Mouse (Mus musculus): ENCODE data around the gene Rgs6. TPM values are rescaled to one million over a fixed set of nuclear protein-coding genes. Genes with fewer than 3 reads are reported as not detected.
A peak's percentile ranks its signal among the peaks of the same experiment; 100 is the strongest.

The Rgs6 gene
- polyA plus RNA-seq, 1 experiment from 2014 or later, result 2.6 TPM

- WGBS, result 2% methylated on average over 19 of the region's 19 CpGs
- Histone ChIP-seq H3K9me3 (ENCODE audit: control insufficient read depth, low read length) (no peaks in the 10 kb centered on the region), H3K36me3 (ENCODE audit: control insufficient read depth, insufficient read depth, low read length) (no peaks in the 10 kb centered on the region), H3K27ac (replicated peaks; ENCODE audit: low read depth, low read length) (no peak overlapping the region), H3K9ac (ENCODE audit: low read depth, low read length) (peak overlapping the region; percentile 60), H3K4me1 (ENCODE audit: control insufficient read depth, insufficient read depth, low read length) (0 out of 2 replicates have a peak, but pooled peaks cover 4% of the 10 kb centered on the region), H3K4me3 (ENCODE audit: low read depth, low read length) (peak overlapping the region; percentile 62), H3K4me2 (ENCODE audit: low read depth, low read length) (peak overlapping the region; percentile 92), H3K27me3 (replicated peaks; ENCODE audit: control insufficient read depth, insufficient read depth, low read length) (peaks cover 42% of the 10 kb centered on the region)
- ATAC-seq (ENCODE audit: low read depth) (no peak; the same call in 1 of the 2 replicates), DNase-seq (ENCODE audit: low spot score) (no peak)
Observed at GRCm38 (mm10) chr12:82616486-82616812, 28.4 kb downstream of the Rgs6 start.

- Histone ChIP-seq H3K27ac (replicated peaks; ENCODE audit: low read depth, low read length) (no peak overlapping the region), H3K4me2 (ENCODE audit: low read depth, low read length) (peak overlapping the region; percentile 92), H3K9ac (ENCODE audit: low read depth, low read length) (peak overlapping the region; percentile 60), H3K9me3 (ENCODE audit: control insufficient read depth, low read length) (no peaks in the 10 kb centered on the region), H3K4me1 (ENCODE audit: control insufficient read depth, insufficient read depth, low read length) (0 out of 2 replicates have a peak, but pooled peaks cover 4% of the 10 kb centered on the region), H3K4me3 (ENCODE audit: low read depth, low read length) (peak overlapping the region; percentile 62), H3K27me3 (replicated peaks; ENCODE audit: control insufficient read depth, insufficient read depth, low read length) (peaks cover 42% of the 10 kb centered on the region), H3K36me3 (ENCODE audit: control insufficient read depth, insufficient read depth, low read length) (no peaks in the 10 kb centered on the region)
- DNase-seq (ENCODE audit: low spot score) (peak; percentile 56), ATAC-seq (ENCODE audit: low read depth) (peak; percentile 82)
- 1% methylated on average over 51 of the region's 86 CpGs for WGBS
Observed at GRCm38 (mm10) chr12:82616813-82617681, 29.0 kb downstream of the Rgs6 start.

- Histone ChIP-seq H3K27me3 (replicated peaks; ENCODE audit: control insufficient read depth, insufficient read depth, low read length) (peaks cover 42% of the 10 kb centered on the region), H3K4me1 (ENCODE audit: control insufficient read depth, insufficient read depth, low read length) (0 out of 2 replicates have a peak, but pooled peaks cover 4% of the 10 kb centered on the region), H3K9ac (ENCODE audit: low read depth, low read length) (peak overlapping the region; percentile 60), H3K27ac (replicated peaks; ENCODE audit: low read depth, low read length) (no peak overlapping the region), H3K9me3 (ENCODE audit: control insufficient read depth, low read length) (no peaks in the 10 kb centered on the region), H3K4me3 (ENCODE audit: low read depth, low read length) (peak overlapping the region; percentile 62), H3K36me3 (ENCODE audit: control insufficient read depth, insufficient read depth, low read length) (no peaks in the 10 kb centered on the region), H3K4me2 (ENCODE audit: low read depth, low read length) (peak overlapping the region; percentile 92)
- WGBS, result 17% methylated on average over 20 of the region's 20 CpGs
- DNase-seq (ENCODE audit: low spot score) (no peak), ATAC-seq (ENCODE audit: low read depth) (no peak)
Observed at GRCm38 (mm10) chr12:82617682-82618370, 29.7 kb downstream of the Rgs6 start.

- DNase-seq (ENCODE audit: low spot score) (no peak), ATAC-seq (ENCODE audit: low read depth) (no peak)
- Histone ChIP-seq H3K27me3 (replicated peaks; ENCODE audit: control insufficient read depth, insufficient read depth, low read length) (no peaks in the 10 kb centered on the region), H3K27ac (replicated peaks; ENCODE audit: low read depth, low read length) (no peak overlapping the region), H3K36me3 (ENCODE audit: control insufficient read depth, insufficient read depth, low read length) (no peaks in the 10 kb centered on the region), H3K4me2 (ENCODE audit: low read depth, low read length) (no peak overlapping the region), H3K4me1 (ENCODE audit: control insufficient read depth, insufficient read depth, low read length) (no peaks in the 10 kb centered on the region), H3K4me3 (ENCODE audit: low read depth, low read length) (no peak overlapping the region), H3K9me3 (ENCODE audit: control insufficient read depth, low read length) (no peaks in the 10 kb centered on the region), H3K9ac (ENCODE audit: low read depth, low read length) (no peak overlapping the region)
- 93% methylated on average over 9 of the region's 10 CpGs for WGBS
Observed at GRCm38 (mm10) chr12:82640441-82640840, 52.3 kb downstream of the Rgs6 start.

- no peak overlapping the region for H3K4me3 ChIP-seq (ENCODE audit: low read depth, low read length)
- no peaks in the 10 kb centered on the region for H3K27me3 ChIP-seq (replicated peaks; ENCODE audit: control insufficient read depth, insufficient read depth, low read length)
- no peak for DNase-seq (ENCODE audit: low spot score)
- ATAC-seq (ENCODE audit: low read depth), result no peak
- WGBS, result 91% methylated on average over 4 of the region's 4 CpGs
- no peaks in the 10 kb centered on the region for H3K4me1 ChIP-seq (ENCODE audit: control insufficient read depth, insufficient read depth, low read length)
- H3K9ac ChIP-seq (ENCODE audit: low read depth, low read length), result no peak overlapping the region
- H3K9me3 ChIP-seq (ENCODE audit: control insufficient read depth, low read length), result no peaks in the 10 kb centered on the region
- H3K36me3 ChIP-seq (ENCODE audit: control insufficient read depth, insufficient read depth, low read length), result no peaks in the 10 kb centered on the region
- H3K27ac ChIP-seq (replicated peaks; ENCODE audit: low read depth, low read length), result no peak overlapping the region
- no peak overlapping the region for H3K4me2 ChIP-seq (ENCODE audit: low read depth, low read length)
Observed at GRCm38 (mm10) chr12:82647876-82648275, 59.8 kb downstream of the Rgs6 start.

- DNase-seq (ENCODE audit: low spot score) (peak; percentile 5), ATAC-seq (ENCODE audit: low read depth) (no peak)
Observed at GRCm38 (mm10) chr12:82649991-82650390, 61.9 kb downstream of the Rgs6 start.

GRCm38 (mm10) chr12:82664598-82664997 is 76.5 kb downstream of the Rgs6 start:
- no peaks in the 10 kb centered on the region for H3K4me1 ChIP-seq (ENCODE audit: control insufficient read depth, insufficient read depth, low read length)
- no peak overlapping the region for H3K27ac ChIP-seq (replicated peaks; ENCODE audit: low read depth, low read length)
- H3K36me3 ChIP-seq (ENCODE audit: control insufficient read depth, insufficient read depth, low read length), result no peaks in the 10 kb centered on the region
- H3K27me3 ChIP-seq (replicated peaks; ENCODE audit: control insufficient read depth, insufficient read depth, low read length), result no peaks in the 10 kb centered on the region
- H3K9ac ChIP-seq (ENCODE audit: low read depth, low read length), result no peak overlapping the region
- H3K4me3 ChIP-seq (ENCODE audit: low read depth, low read length), result no peak overlapping the region
- peak; percentile 74 for DNase-seq (ENCODE audit: low spot score)
- no peaks in the 10 kb centered on the region for H3K9me3 ChIP-seq (ENCODE audit: control insufficient read depth, low read length)
- WGBS, result 48% methylated on average over 7 of the region's 7 CpGs
- H3K4me2 ChIP-seq (ENCODE audit: low read depth, low read length), result no peak overlapping the region
- peak; percentile 57; the same call in 1 of the 2 replicates for ATAC-seq (ENCODE audit: low read depth)

More at GRCm38 (mm10) chr12:82649991-82650390, 61.9 kb downstream of the Rgs6 start:
- Histone ChIP-seq H3K4me1 (ENCODE audit: control insufficient read depth, insufficient read depth, low read length) (no peaks in the 10 kb centered on the region), H3K4me3 (ENCODE audit: low read depth, low read length) (no peak overlapping the region), H3K9ac (ENCODE audit: low read depth, low read length) (no peak overlapping the region), H3K27ac (replicated peaks; ENCODE audit: low read depth, low read length) (no peak overlapping the region), H3K9me3 (ENCODE audit: control insufficient read depth, low read length) (no peaks in the 10 kb centered on the region), H3K4me2 (ENCODE audit: low read depth, low read length) (no peak overlapping the region), H3K27me3 (replicated peaks; ENCODE audit: control insufficient read depth, insufficient read depth, low read length) (no peaks in the 10 kb centered on the region), H3K36me3 (ENCODE audit: control insufficient read depth, insufficient read depth, low read length) (no peaks in the 10 kb centered on the region)
- WGBS, result 62% methylated on average over 5 of the region's 5 CpGs

- no peak overlapping the region for H3K4me3 ChIP-seq (ENCODE audit: low read depth, low read length)
- no peak for DNase-seq (ENCODE audit: low spot score)
- H3K27me3 ChIP-seq (replicated peaks; ENCODE audit: control insufficient read depth, insufficient read depth, low read length), result no peaks in the 10 kb centered on the region
- no peak overlapping the region for H3K4me2 ChIP-seq (ENCODE audit: low read depth, low read length)
- WGBS, result 81% methylated on average over 3 of the region's 3 CpGs
- no peaks in the 10 kb centered on the region for H3K36me3 ChIP-seq (ENCODE audit: control insufficient read depth, insufficient read depth, low read length)
- no peak overlapping the region for H3K9ac ChIP-seq (ENCODE audit: low read depth, low read length)
- no peak for ATAC-seq (ENCODE audit: low read depth)
- no peak overlapping the region for H3K27ac ChIP-seq (replicated peaks; ENCODE audit: low read depth, low read length)
- H3K4me1 ChIP-seq (ENCODE audit: control insufficient read depth, insufficient read depth, low read length), result no peaks in the 10 kb centered on the region
- no peaks in the 10 kb centered on the region for H3K9me3 ChIP-seq (ENCODE audit: control insufficient read depth, low read length)
Observed at GRCm38 (mm10) chr12:82667441-82667840, 79.3 kb downstream of the Rgs6 start.
